Mouse (Mus musculus) ES-E14 (cell line): ENCODE measurements at regions not wholly inside any gene's neighbourhood (a gene's known extent, or its start where the extent isn't known, plus 50 kb on each side); places are given as distances from the start of the nearest gene placed in this dataset.

ENCODE experiments used
- CHD2 ChIP-seq: IDR thresholded peaks from 2 replicates; pipeline ENCODE4 v1.6.1; 2014; ENCODE audit warnings: mild to moderate bottlenecking, low read depth, low read length, inconsistent platforms
- HCFC1 ChIP-seq: IDR thresholded peaks from 2 replicates; pipeline ENCODE4 v1.6.1; 2012; ENCODE audit warnings: low read length, inconsistent platforms, borderline replicate concordance; ENCODE audit not compliant: insufficient read depth
- MAFK ChIP-seq: IDR thresholded peaks from 2 replicates; pipeline ENCODE4 v1.6.1; 2014; ENCODE audit warnings: mild to moderate bottlenecking, low read depth, low read length, inconsistent platforms; ENCODE audit not compliant: insufficient read depth
- ZC3H11A ChIP-seq: IDR thresholded peaks from 2 replicates; pipeline ENCODE4 v1.6.1; 2012; ENCODE audit warnings: low read depth, mild to moderate bottlenecking, inconsistent platforms, low read length, borderline replicate concordance
- ZNF384 ChIP-seq: IDR thresholded peaks from 2 replicates; pipeline ENCODE4 v1.6.1; 2012; ENCODE audit warnings: low read depth, low read length, inconsistent platforms

DNA sequence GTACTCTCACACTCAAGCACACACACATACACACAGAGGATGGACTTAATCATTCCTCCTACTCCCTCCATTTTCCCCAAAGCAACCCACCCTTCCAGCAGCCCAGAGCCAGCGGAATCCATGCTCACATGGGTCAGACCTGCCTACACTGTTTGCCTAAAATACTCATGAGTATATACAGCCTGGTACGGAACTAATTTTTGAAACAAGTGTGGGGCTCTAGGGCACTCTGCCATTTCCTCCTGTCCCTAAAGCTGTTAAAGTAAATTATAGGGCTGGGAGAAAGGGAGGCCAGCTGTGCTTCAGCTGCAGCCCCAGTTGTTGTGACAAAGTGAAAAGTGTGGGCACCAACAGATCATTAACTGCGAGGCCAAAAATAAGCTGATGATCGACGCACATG, 397.5 kb downstream of the Fgf9 start:
- TF ChIP-seq HCFC1 = no peak
- no peak for TF ChIP-seq CHD2
- TF ChIP-seq MAFK = no peak
- TF ChIP-seq ZNF384 = no peak
- no peak for TF ChIP-seq ZC3H11A
